22 mouse cellular contexts compared by ENCODE assay signal in the genomic region with DNA sequence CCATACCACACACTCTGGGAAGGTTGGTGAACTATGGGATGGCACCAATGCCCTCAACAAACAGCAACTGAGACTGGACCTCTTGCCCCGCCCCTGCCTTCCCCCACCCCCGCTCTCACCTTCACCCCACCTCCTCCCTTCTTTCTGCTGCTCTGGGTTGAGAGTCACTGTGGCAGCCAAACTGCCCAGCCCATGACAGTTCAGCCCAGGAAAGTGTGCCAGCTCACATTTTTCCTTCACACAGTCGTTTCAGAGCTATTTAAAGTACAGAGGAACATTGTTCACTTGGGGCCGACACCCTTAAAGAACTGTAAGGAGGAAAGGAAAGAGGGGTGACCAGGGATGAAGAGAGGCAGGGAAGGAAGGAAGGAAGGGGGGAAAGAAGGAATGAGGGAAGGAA. TPM values are rescaled to one million over a fixed set of nuclear protein-coding genes. Genes with fewer than 3 reads are reported as not detected.
DNase-seq lines count a peak whose midpoint lies in the region; ATAC-seq and TF ChIP-seq lines count a peak whose summit lies in the region.
"Had no signal": no experiment of that assay in that cellular context is flagged by ENCODE, and none has a peak within 500 bp of the region (broad histone marks: within the 10 kb centered on the region; RNA-seq: fewer than 3 reads in every experiment).

No protein-coding gene starts in this region.

- no peaks in the 10 kb centered on the region for H3K79me2 ChIP-seq in heart, adult 2 months (replicated peaks; ENCODE audit: control insufficient read depth, insufficient read depth, low read length)

- no peak overlapping the region for H3K4me2 ChIP-seq in heart, embryonic 13.5 days
- no peak overlapping the region for H3K4me2 ChIP-seq in heart, postnatal 0 days (ENCODE audit: low read depth, low read length)
- no peak overlapping the region for H3K4me2 ChIP-seq in lung, embryonic 15.5 days
- H3K4me2 ChIP-seq: forebrain, embryonic 13.5 days; hindbrain, embryonic 12.5 days had no signal

- H3K9me3 ChIP-seq in heart, embryonic 13.5 days: no peaks in the 10 kb centered on the region
- H3K9me3 ChIP-seq in heart, postnatal 0 days (replicated peaks; ENCODE audit: control insufficient read depth, low read length): no peaks in the 10 kb centered on the region
- no peaks in the 10 kb centered on the region for H3K9me3 ChIP-seq in lung, embryonic 15.5 days
- H3K9me3 ChIP-seq: embryonic facial prominence, embryonic 10.5 days; forebrain, embryonic 13.5 days; hindbrain, embryonic 12.5 days had no signal

- peak overlapping the region; percentile 8; the same call in 1 of the 2 replicates for H3K27ac ChIP-seq in heart, embryonic 13.5 days (replicated peaks)
- H3K27ac ChIP-seq in heart, adult 2 months: no peak overlapping the region; the same call in 1 of the 2 replicates
- peak overlapping the region; percentile 52 for H3K27ac ChIP-seq in heart, postnatal 0 days (ENCODE audit: low read depth)
- H3K27ac ChIP-seq in lung, embryonic 15.5 days: peak overlapping the region; percentile 61
- H3K27ac ChIP-seq: forebrain, embryonic 13.5 days; hindbrain, embryonic 12.5 days had no signal

- 32% methylated on average over 4 of the region's 4 CpGs for WGBS in heart, embryonic 13.5 days
- 28% methylated on average over 4 of the region's 4 CpGs for WGBS in heart, adult 2 months
- 28% methylated on average over 4 of the region's 4 CpGs for WGBS in heart, postnatal 0 days
- 40% methylated on average over 4 of the region's 4 CpGs for WGBS in lung, embryonic 15.5 days

- TF ChIP-seq POLR2A in heart, adult 2 months (IDR thresholded peaks at IDR 0.05; ENCODE audit: insufficient read depth, low read depth, low read length): no peak

- no peak for TF ChIP-seq CTCF in heart, adult 2 months (IDR thresholded peaks at IDR 0.05)
- TF ChIP-seq CTCF in heart, postnatal 0 days (IDR thresholded peaks at IDR 0.05; ENCODE audit: low read depth): no peak

- no peak overlapping the region; the same call in 1 of the 2 replicates for H3K9ac ChIP-seq in heart, embryonic 13.5 days
- H3K9ac ChIP-seq in heart, adult 2 months (ENCODE audit: low read depth, low read length): no peak overlapping the region
- no peak overlapping the region for H3K9ac ChIP-seq in heart, postnatal 0 days (replicated peaks; ENCODE audit: low read depth, low read length)
- no peak overlapping the region for H3K9ac ChIP-seq in lung, embryonic 15.5 days
- H3K9ac ChIP-seq: forebrain, embryonic 13.5 days; forebrain, postnatal 0 days; hindbrain, embryonic 12.5 days had no signal

- peaks cover 22% of the 10 kb centered on the region; the same call in 1 of the 2 replicates for H3K27me3 ChIP-seq in heart, embryonic 13.5 days (replicated peaks)
- no peaks in the 10 kb centered on the region for H3K27me3 ChIP-seq in heart, adult 2 months (ENCODE audit: control insufficient read depth, insufficient read depth, low read length)
- H3K27me3 ChIP-seq in heart, postnatal 0 days (ENCODE audit: control insufficient read depth, insufficient read depth, low read length): no peaks in the 10 kb centered on the region
- H3K27me3 ChIP-seq in lung, embryonic 15.5 days: no peaks in the 10 kb centered on the region

- intact Hi-C loops in heart, adult 2 months (cut with DNase I): no loop called here

- H3K4me3 ChIP-seq in heart, embryonic 13.5 days: no peak overlapping the region
- H3K4me3 ChIP-seq in heart, adult 2 months: no peak overlapping the region
- H3K4me3 ChIP-seq in heart, postnatal 0 days (ENCODE audit: low read depth, low read length): no peak overlapping the region
- H3K4me3 ChIP-seq in lung, embryonic 15.5 days: no peak overlapping the region
- H3K4me3 ChIP-seq: embryonic facial prominence, embryonic 10.5 days; forebrain, embryonic 13.5 days; hindbrain, embryonic 12.5 days had no signal

- H3K4me1 ChIP-seq in heart, embryonic 13.5 days: peaks cover 29% of the 10 kb centered on the region
- peaks cover 3% of the 10 kb centered on the region for H3K4me1 ChIP-seq in heart, adult 2 months (ENCODE audit: control insufficient read depth, insufficient read depth, low read length)
- peaks cover 23% of the 10 kb centered on the region for H3K4me1 ChIP-seq in heart, postnatal 0 days (ENCODE audit: control insufficient read depth, insufficient read depth)
- H3K4me1 ChIP-seq in lung, embryonic 15.5 days: peaks cover 31% of the 10 kb centered on the region

- no peaks in the 10 kb centered on the region for H3K36me3 ChIP-seq in heart, embryonic 13.5 days
- no peaks in the 10 kb centered on the region for H3K36me3 ChIP-seq in heart, adult 2 months (ENCODE audit: control insufficient read depth, insufficient read depth, low read length)
- no peaks in the 10 kb centered on the region for H3K36me3 ChIP-seq in heart, postnatal 0 days (replicated peaks; ENCODE audit: control insufficient read depth, insufficient read depth, low read length)
- no peaks in the 10 kb centered on the region for H3K36me3 ChIP-seq in lung, embryonic 15.5 days
- H3K36me3 ChIP-seq: embryonic facial prominence, embryonic 10.5 days; hindbrain, embryonic 12.5 days had no signal

- ATAC-seq in heart, embryonic 13.5 days (ENCODE audit: extremely low read depth, insufficient number of reproducible peaks, low FRiP score, low TSS enrichment): no peak
- ATAC-seq in heart, postnatal 0 days (ENCODE audit: insufficient read depth, low read depth): peak; percentile 45; the same call in 1 of the 2 replicates
- ATAC-seq in lung, embryonic 15.5 days (ENCODE audit: borderline replicate concordance, extremely low read depth, low FRiP score, low TSS enrichment): no peak
- ATAC-seq: forebrain, embryonic 13.5 days; hindbrain, embryonic 16.5 days; inflammation-experienced regulatory T-cells, adult 6 months; intestine, postnatal 0 days had no signal

- no peak for TF ChIP-seq EP300 in heart, adult 2 months (IDR thresholded peaks at IDR 0.05; ENCODE audit: insufficient read depth, low read depth, low read length)
- no peak for TF ChIP-seq EP300 in heart, postnatal 0 days (IDR thresholded peaks at IDR 0.05; ENCODE audit: low read depth)

- DNase-seq in heart, adult 2 months: no peak
- no peak for DNase-seq in heart, postnatal 0 days (ENCODE audit: low spot score)
- DNase-seq in heart, adult 9 months (ENCODE audit: low spot score in 2 of 2): no peak
- no peak for DNase-seq in lung, postnatal 36 days
- peak; percentile 60 for DNase-seq in NIH3T3 (ENCODE audit: low read depth)
- DNase-seq in gastrocnemius, postnatal 10 days: no peak
- DNase-seq: adrenal gland, adult 8-10 months; adrenal gland, postnatal 36 days; cerebellum, adult 2 months; cerebellum, postnatal 10 days; forebrain, postnatal 0 days; gastrocnemius, postnatal 25 days; heart, postnatal 36 days had no signal

RNA-seq across cellular contexts. Expression of gene Cox4i2, which starts 4.4 kb away (rescaled TPM):
- 11.8 and 13.4 TPM in 2 replicates for polyA plus RNA-seq in heart, embryonic 13.5 days (2015; fragmentation: Nextera tagmentation; extraction: Ambion mirVana)
- total RNA-seq in heart, adult 2 months (2021): 10 to 100 TPM; 12.1 to 18.0 TPM
- 12.0 and 13.2 TPM in 2 replicates for polyA plus RNA-seq in heart, adult 2 months (2012; rRNA removed)
- total RNA-seq in heart, postnatal 0 days (2014; rRNA removed; ENCODE audit: low replicate concordance): 13.4 and 29.9 TPM in 2 replicates
- 17.0 and 21.4 TPM in 2 replicates for polyA plus RNA-seq in heart, postnatal 0 days (2015; fragmentation: Nextera tagmentation; extraction: Ambion mirVana)
- polyA plus RNA-seq in lung, embryonic 15.5 days (2015; fragmentation: Nextera tagmentation; extraction: Ambion mirVana): 74.8 and 81.0 TPM in 2 replicates
- total RNA-seq in gastrocnemius, postnatal 10 days (2021): 1 to 10 TPM; 5.6 to 6.9 TPM
- total RNA-seq: CH12.LX had no signal
- polyA plus RNA-seq: inflammation-experienced regulatory T-cells, adult 6 months had no signal

RNA-seq across cellular contexts. Expression of gene Id1, which starts 22.3 kb away (rescaled TPM):
- 56.7 and 58.8 TPM in 2 replicates for polyA plus RNA-seq in heart, embryonic 13.5 days (2015; fragmentation: Nextera tagmentation; extraction: Ambion mirVana)
- total RNA-seq in heart, adult 2 months (2021): 10 to 100 TPM; 56.5 to 59.8 TPM
- 74.7 and 113 TPM in 2 replicates for polyA plus RNA-seq in heart, adult 2 months (2012; rRNA removed)
- total RNA-seq in heart, postnatal 0 days (2014; rRNA removed; ENCODE audit: low replicate concordance): 146 and 188 TPM in 2 replicates
- polyA plus RNA-seq in heart, postnatal 0 days (2015; fragmentation: Nextera tagmentation; extraction: Ambion mirVana): 46.7 and 59.3 TPM in 2 replicates
- polyA plus RNA-seq in lung, embryonic 15.5 days (2015; fragmentation: Nextera tagmentation; extraction: Ambion mirVana): 134 and 143 TPM in 2 replicates
- 10 to 100 TPM; 17.6 to 21.1 TPM for total RNA-seq in gastrocnemius, postnatal 10 days (2021)
